Mouse (Mus musculus): ENCODE measurements around the gene Olfr1494. TPM values are rescaled to one million over a fixed set of nuclear protein-coding genes. Genes with fewer than 3 reads are reported as not detected.

The Olfr1494 gene
- total RNA-seq (2015) (not detected in 2 replicates), total RNA-seq (2017) (not detected in 2 replicates)

DNA sequence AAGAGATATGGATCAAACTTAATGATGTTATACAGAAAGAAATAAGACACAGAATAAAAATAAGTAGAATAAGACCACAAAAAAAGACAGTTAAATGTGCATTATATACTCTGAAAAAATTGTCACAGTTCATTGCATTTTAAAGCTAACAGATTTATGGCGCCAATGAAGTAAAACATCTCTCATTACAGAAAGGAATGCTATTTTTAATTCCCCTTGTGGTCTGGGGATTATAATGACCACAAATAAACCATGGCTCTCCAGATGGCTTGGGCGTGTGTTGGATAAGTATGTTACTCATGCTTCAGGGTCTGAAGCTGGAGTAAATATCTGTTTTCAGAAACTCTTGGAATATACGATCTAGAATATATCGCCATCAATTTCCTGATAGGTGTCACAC, at the start of gene Olfr1494:
TSS of gene Olfr1494 (plus strand) at position 301 of the 400 bp plus-strand sequence.
- no peak for ATAC-seq (replicated peaks; ENCODE audit: poor library complexity)

GRCm38 (mm10) chr19:13696968-13697367, 42.6 kb upstream of the Olfr1494 start, which contains the start of gene Olfr1491:
Gene Olfr1491 (plus strand): TSS chr19:13697268.
- ATAC-seq (replicated peaks; ENCODE audit: poor library complexity), result no peak

- no peak for ATAC-seq (replicated peaks; ENCODE audit: poor library complexity)
These were observed 16.6 kb upstream of the Olfr1494 start, which contains the start of gene Olfr1493-ps1 for GRCm38 (mm10) chr19:13722978-13723377. Gene Olfr1493-ps1 (plus strand): TSS chr19:13723278.

- no peak for ATAC-seq (replicated peaks; ENCODE audit: poor library complexity)
These were observed 9.8 kb downstream of the Olfr1494 start for GRCm38 (mm10) chr19:13749366-13749765.

DNA sequence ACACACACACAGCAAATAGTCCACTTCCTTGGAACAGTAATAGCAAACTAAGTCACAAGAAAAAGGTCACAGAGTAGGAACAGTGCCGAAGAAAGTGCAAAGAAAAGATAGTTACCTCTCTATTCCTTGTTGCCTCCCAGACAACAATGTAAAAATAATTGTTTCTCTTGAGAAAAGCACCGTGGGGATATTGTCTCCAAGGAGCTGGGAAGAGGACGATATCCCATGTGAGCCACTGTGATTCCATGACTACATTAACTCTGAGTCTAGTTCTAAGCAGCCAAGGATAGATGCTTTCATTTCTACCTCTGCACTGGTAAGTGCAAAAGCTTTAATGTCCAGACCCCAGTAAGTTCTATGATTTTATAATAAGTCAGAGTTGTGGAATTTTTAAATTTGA, 24.8 kb downstream of the Olfr1494 start, which contains the start of gene Olfr1495:
TSS of gene Olfr1495 (plus strand) at position 301 of the 400 bp plus-strand sequence.
- no peak for ATAC-seq (replicated peaks; ENCODE audit: poor library complexity)

- ATAC-seq (replicated peaks; ENCODE audit: poor library complexity), result no peak
These were observed 29.2 kb downstream of the Olfr1494 start for GRCm38 (mm10) chr19:13768565-13769276.

- ATAC-seq (replicated peaks; ENCODE audit: poor library complexity), result no peak
These were observed 38.0 kb downstream of the Olfr1494 start, which contains the start of gene Olfr1496 for GRCm38 (mm10) chr19:13777578-13777977. Gene Olfr1496 (plus strand): TSS chr19:13777878.

- no peak for ATAC-seq (replicated peaks; ENCODE audit: poor library complexity)
These were observed 58.6 kb downstream of the Olfr1494 start, which contains the start of gene Olfr1497 for GRCm38 (mm10) chr19:13798102-13798501. Gene Olfr1497 (minus strand): TSS chr19:13798202.

Other genes with a start within 250 kb of the Olfr1494 start
- not detected in 2 replicates for gene Olfr1477, start 239.2 kb upstream of the Olfr1494 start, total RNA-seq (2015)
- gene Olfr1477, start 239.2 kb upstream of the Olfr1494 start, total RNA-seq (2017), result not detected in 2 replicates
- gene Olfr1480, start 211.8 kb upstream of the Olfr1494 start, total RNA-seq (2015), result not detected in 2 replicates
- gene Olfr1480, start 211.8 kb upstream of the Olfr1494 start, total RNA-seq (2017), result not detected in 2 replicates
- not detected in 2 replicates for gene Olfr1484, start 156.2 kb upstream of the Olfr1494 start, total RNA-seq (2015)
- not detected in 2 replicates for gene Olfr1484, start 156.2 kb upstream of the Olfr1494 start, total RNA-seq (2017)
- gene Olfr1487, start 122.4 kb upstream of the Olfr1494 start, total RNA-seq (2015), result not detected in 2 replicates
- not detected in 2 replicates for gene Olfr1487, start 122.4 kb upstream of the Olfr1494 start, total RNA-seq (2017)
- not detected in 2 replicates for gene Olfr1489, start 108.1 kb upstream of the Olfr1494 start, total RNA-seq (2015)
- not detected in 2 replicates for gene Olfr1489, start 108.1 kb upstream of the Olfr1494 start, total RNA-seq (2017)
- not detected in 2 replicates for gene Olfr1490, start 88.6 kb upstream of the Olfr1494 start, total RNA-seq (2015)
- not detected in 2 replicates for gene Olfr1490, start 88.6 kb upstream of the Olfr1494 start, total RNA-seq (2017)
- gene Olfr1491, start 42.5 kb upstream of the Olfr1494 start, total RNA-seq (2015), result not detected in 2 replicates
- gene Olfr1491, start 42.5 kb upstream of the Olfr1494 start, total RNA-seq (2017), result not detected in 2 replicates
- not detected in 2 replicates for gene Olfr1493-ps1, start 16.4 kb upstream of the Olfr1494 start, total RNA-seq (2015)
- not detected in 2 replicates for gene Olfr1493-ps1, start 16.4 kb upstream of the Olfr1494 start, total RNA-seq (2017)
- not detected in 2 replicates for gene Olfr1495, start 24.9 kb downstream of the Olfr1494 start, total RNA-seq (2015)
- not detected in 2 replicates for gene Olfr1495, start 24.9 kb downstream of the Olfr1494 start, total RNA-seq (2017)
- not detected in 2 replicates for gene Olfr1496, start 38.1 kb downstream of the Olfr1494 start, total RNA-seq (2015)
- not detected in 2 replicates for gene Olfr1496, start 38.1 kb downstream of the Olfr1494 start, total RNA-seq (2017)
- not detected in 2 replicates for gene Olfr1497, start 58.5 kb downstream of the Olfr1494 start, total RNA-seq (2015)
- gene Olfr1497, start 58.5 kb downstream of the Olfr1494 start, total RNA-seq (2017), result not detected in 2 replicates
- gene Olfr1499, start 79.7 kb downstream of the Olfr1494 start, total RNA-seq (2015), result not detected in 2 replicates
- not detected in 2 replicates for gene Olfr1499, start 79.7 kb downstream of the Olfr1494 start, total RNA-seq (2017)
- not detected in 2 replicates for gene Olfr1500, start 90.8 kb downstream of the Olfr1494 start, total RNA-seq (2015)
- not detected in 2 replicates for gene Olfr1500, start 90.8 kb downstream of the Olfr1494 start, total RNA-seq (2017)
- gene Olfr1501, start 111.0 kb downstream of the Olfr1494 start, total RNA-seq (2015), result not detected in 2 replicates
- gene Olfr1501, start 111.0 kb downstream of the Olfr1494 start, total RNA-seq (2017), result not detected in 2 replicates
- gene Olfr1502, start 122.1 kb downstream of the Olfr1494 start, total RNA-seq (2015), result not detected in 2 replicates
- not detected in 2 replicates for gene Olfr1502, start 122.1 kb downstream of the Olfr1494 start, total RNA-seq (2017)
- gene Olfr1504, start 158.2 kb downstream of the Olfr1494 start, total RNA-seq (2015), result not detected in 2 replicates
- not detected in 2 replicates for gene Olfr1504, start 158.2 kb downstream of the Olfr1494 start, total RNA-seq (2017)
- not detected in 2 replicates for gene Olfr1505, start 173.8 kb downstream of the Olfr1494 start, total RNA-seq (2015)
- not detected in 2 replicates for gene Olfr1505, start 173.8 kb downstream of the Olfr1494 start, total RNA-seq (2017)